Comparison of ENCODE assay signal across 25 mouse cellular contexts in the genomic region with DNA sequence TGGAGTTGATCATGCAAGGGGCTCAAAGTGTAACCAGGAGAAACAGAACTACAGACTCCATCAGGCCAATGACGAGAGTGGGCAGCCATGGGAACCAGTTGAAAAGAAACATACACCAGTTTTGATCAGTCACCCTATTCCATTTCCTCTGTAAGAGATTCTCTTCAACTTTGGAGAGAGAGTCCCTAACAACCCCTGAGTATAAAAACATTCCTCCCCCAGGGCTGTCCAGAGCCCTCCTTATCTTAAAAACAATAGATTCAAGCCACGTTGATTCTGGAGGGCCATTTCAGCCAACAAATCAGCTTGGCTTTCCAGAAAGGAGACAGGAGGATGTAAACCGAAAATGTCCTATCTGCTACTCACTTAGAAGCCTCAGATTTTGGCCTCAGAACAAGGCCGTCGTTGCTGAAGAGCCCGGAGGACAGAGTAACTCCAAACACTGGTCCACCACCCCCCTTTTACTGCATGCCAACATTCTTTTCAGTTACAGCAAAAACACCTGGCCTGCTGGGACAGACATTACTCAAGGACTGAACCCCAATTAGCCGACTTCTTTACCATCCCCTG. TPM values are rescaled to one million over a fixed set of nuclear protein-coding genes. Genes with fewer than 3 reads are reported as not detected.
DNase-seq lines count a peak whose midpoint lies in the region; ATAC-seq and TF ChIP-seq lines count a peak whose summit lies in the region.
"Had no signal": no experiment of that assay in that cellular context is flagged by ENCODE, and none has a peak within 500 bp of the region (broad histone marks: within the 10 kb centered on the region; RNA-seq: fewer than 3 reads in every experiment).

No protein-coding gene starts in this region.

- TF ChIP-seq EP300 in liver, embryonic 14.5 days (IDR thresholded peaks at IDR 0.05; ENCODE audit: low read depth): no peak
- no peak for TF ChIP-seq EP300 in stomach, postnatal 0 days (optimal IDR thresholded peaks at IDR 0.05)

- no peak overlapping the region for H3K9ac ChIP-seq in heart, embryonic 14.5 days (ENCODE audit: low read length)
- H3K9ac ChIP-seq in midbrain, embryonic 11.5 days (ENCODE audit: low read length): no peak overlapping the region
- H3K9ac ChIP-seq in midbrain, postnatal 0 days (replicated peaks; ENCODE audit: low read length, poor library complexity, severe bottlenecking): no peak overlapping the region
- H3K9ac ChIP-seq in liver, embryonic 14.5 days (replicated peaks): no peak overlapping the region
- H3K9ac ChIP-seq in stomach, postnatal 0 days (ENCODE audit: low read length): no peak overlapping the region
- H3K9ac ChIP-seq: forebrain, embryonic 13.5 days; kidney, embryonic 15.5 days; limb, embryonic 12.5 days; midbrain, embryonic 15.5 days; neural tube, embryonic 13.5 days had no signal

- peaks cover 26% of the 10 kb centered on the region for H3K36me3 ChIP-seq in heart, embryonic 14.5 days (ENCODE audit: control insufficient read depth, insufficient read depth, low read length)
- H3K36me3 ChIP-seq in midbrain, embryonic 11.5 days (ENCODE audit: control insufficient read depth, insufficient read depth, low read length): no peaks in the 10 kb centered on the region
- no peaks in the 10 kb centered on the region for H3K36me3 ChIP-seq in midbrain, postnatal 0 days (ENCODE audit: insufficient read depth, low read length)
- no peaks in the 10 kb centered on the region for H3K36me3 ChIP-seq in liver, embryonic 14.5 days (replicated peaks; ENCODE audit: control insufficient read depth, insufficient read depth, low read depth)
- 0 out of 2 replicates have a peak, but pooled peaks cover 2% of the 10 kb centered on the region for H3K36me3 ChIP-seq in stomach, postnatal 0 days (ENCODE audit: control insufficient read depth, insufficient read depth, low read length)
- H3K36me3 ChIP-seq: kidney, embryonic 15.5 days; limb, embryonic 12.5 days; midbrain, embryonic 15.5 days; neural tube, embryonic 13.5 days had no signal

- peak overlapping the region; percentile 52 to 57; a peak in 3 of 4 replicates for H3K27ac ChIP-seq in heart, embryonic 14.5 days (replicated peaks in 1 of 2; ENCODE audit: control insufficient read depth in 1 of 2, insufficient read depth in 1 of 2, low read depth in 2 of 2, low read length in 2 of 2)
- no peak overlapping the region for H3K27ac ChIP-seq in midbrain, embryonic 11.5 days (ENCODE audit: low read depth, low read length)
- H3K27ac ChIP-seq in midbrain, postnatal 0 days (ENCODE audit: low read depth, low read length): no peak overlapping the region
- peak overlapping the region; percentile 85 for H3K27ac ChIP-seq in liver, embryonic 14.5 days
- H3K27ac ChIP-seq in stomach, postnatal 0 days (replicated peaks): no peak overlapping the region
- H3K27ac ChIP-seq: forebrain, embryonic 13.5 days; hindbrain, postnatal 0 days; kidney, embryonic 15.5 days; limb, embryonic 12.5 days; midbrain, embryonic 15.5 days; neural tube, embryonic 13.5 days had no signal

- no peaks in the 10 kb centered on the region for H3K27me3 ChIP-seq in heart, embryonic 14.5 days (ENCODE audit: control insufficient read depth, insufficient read depth, low read length)
- no peaks in the 10 kb centered on the region for H3K27me3 ChIP-seq in midbrain, embryonic 11.5 days (ENCODE audit: control insufficient read depth, insufficient read depth, low read length)
- no peaks in the 10 kb centered on the region for H3K27me3 ChIP-seq in midbrain, postnatal 0 days (ENCODE audit: insufficient read depth, low read length)
- H3K27me3 ChIP-seq in liver, embryonic 14.5 days (ENCODE audit: control insufficient read depth, insufficient read depth, low read length): no peaks in the 10 kb centered on the region
- H3K27me3 ChIP-seq in stomach, postnatal 0 days (ENCODE audit: control insufficient read depth, insufficient read depth, low read length): no peaks in the 10 kb centered on the region
- H3K27me3 ChIP-seq: forebrain, embryonic 13.5 days; midbrain, embryonic 15.5 days; neural tube, embryonic 13.5 days had no signal

- no peak for TF ChIP-seq CTCF in midbrain, postnatal 0 days (IDR thresholded peaks at IDR 0.05)
- TF ChIP-seq CTCF in liver, embryonic 14.5 days (IDR thresholded peaks at IDR 0.05; ENCODE audit: low read depth): no peak
- no peak for TF ChIP-seq CTCF in stomach, postnatal 0 days (IDR thresholded peaks at IDR 0.05; ENCODE audit: low read depth)

- 25% methylated on average over 7 of the region's 7 CpGs for WGBS in heart, embryonic 14.5 days
- WGBS in midbrain, embryonic 11.5 days: 81% methylated on average over 7 of the region's 7 CpGs
- WGBS in midbrain, postnatal 0 days: 83% methylated on average over 7 of the region's 7 CpGs
- WGBS in liver, embryonic 14.5 days (ENCODE audit: insufficient replicate concordance): 38% methylated on average over 7 of the region's 7 CpGs
- WGBS in stomach, postnatal 0 days: 43% methylated on average over 7 of the region's 7 CpGs

- no peak overlapping the region for H3K4me3 ChIP-seq in heart, embryonic 14.5 days (ENCODE audit: control insufficient read depth in 1 of 2, insufficient read depth in 1 of 2, low read depth in 1 of 2, low read length in 2 of 2)
- H3K4me3 ChIP-seq in midbrain, embryonic 11.5 days (ENCODE audit: low read depth, low read length): no peak overlapping the region
- H3K4me3 ChIP-seq in midbrain, postnatal 0 days (ENCODE audit: low read depth, low read length): no peak overlapping the region
- no peak overlapping the region for H3K4me3 ChIP-seq in liver, embryonic 14.5 days (ENCODE audit: insufficient read depth in 1 of 2, low read depth in 2 of 2, low read length in 2 of 2)
- H3K4me3 ChIP-seq in stomach, postnatal 0 days (ENCODE audit: low read depth, low read length): no peak overlapping the region
- H3K4me3 ChIP-seq: forebrain, embryonic 13.5 days; kidney, embryonic 15.5 days; limb, embryonic 12.5 days; midbrain, embryonic 15.5 days; myocyte; neural tube, embryonic 13.5 days had no signal

- H3K9me3 ChIP-seq in heart, embryonic 14.5 days (ENCODE audit: control insufficient read depth, low read length): no peaks in the 10 kb centered on the region
- H3K9me3 ChIP-seq in midbrain, embryonic 11.5 days (ENCODE audit: control insufficient read depth, low read length): no peaks in the 10 kb centered on the region
- H3K9me3 ChIP-seq in midbrain, postnatal 0 days (ENCODE audit: low read length): no peaks in the 10 kb centered on the region
- no peaks in the 10 kb centered on the region for H3K9me3 ChIP-seq in liver, embryonic 14.5 days (ENCODE audit: control insufficient read depth, low read length)
- no peaks in the 10 kb centered on the region for H3K9me3 ChIP-seq in stomach, postnatal 0 days (ENCODE audit: control insufficient read depth, low read length)
- H3K9me3 ChIP-seq: forebrain, embryonic 13.5 days; kidney, embryonic 15.5 days; midbrain, embryonic 15.5 days; neural tube, embryonic 13.5 days had no signal

- H3K4me1 ChIP-seq in heart, embryonic 14.5 days (ENCODE audit: control insufficient read depth in 2 of 2, insufficient read depth in 2 of 2, low read length in 2 of 2): peaks cover 16 to 31% of the 10 kb centered on the region in 2 experiments
- H3K4me1 ChIP-seq in midbrain, embryonic 11.5 days (ENCODE audit: control insufficient read depth, insufficient read depth, low read length): peaks cover 6% of the 10 kb centered on the region; the same call in 1 of the 2 replicates
- H3K4me1 ChIP-seq in midbrain, postnatal 0 days (ENCODE audit: insufficient read depth, low read length): no peaks in the 10 kb centered on the region
- peaks cover 36 to 49% of the 10 kb centered on the region in 2 experiments for H3K4me1 ChIP-seq in liver, embryonic 14.5 days (replicated peaks; ENCODE audit: control insufficient read depth in 2 of 2, insufficient read depth in 2 of 2, low read length in 1 of 2)
- H3K4me1 ChIP-seq in stomach, postnatal 0 days (replicated peaks; ENCODE audit: control insufficient read depth, insufficient read depth): no peaks in the 10 kb centered on the region
- H3K4me1 ChIP-seq: forebrain, embryonic 13.5 days had no signal

- H3K4me2 ChIP-seq in heart, embryonic 14.5 days (ENCODE audit: low read length): no peak overlapping the region
- H3K4me2 ChIP-seq in midbrain, embryonic 11.5 days: no peak overlapping the region
- H3K4me2 ChIP-seq in midbrain, postnatal 0 days (ENCODE audit: low read depth, low read length, poor library complexity, severe bottlenecking): no peak overlapping the region
- H3K4me2 ChIP-seq in liver, embryonic 14.5 days (ENCODE audit: low read depth): 0 out of 2 replicates have a peak overlapping the region, but pooled peaks have one; percentile 38
- no peak overlapping the region for H3K4me2 ChIP-seq in stomach, postnatal 0 days (replicated peaks; ENCODE audit: low read depth)
- H3K4me2 ChIP-seq: forebrain, embryonic 13.5 days; kidney, embryonic 15.5 days; limb, embryonic 12.5 days; midbrain, embryonic 15.5 days; neural tube, embryonic 13.5 days had no signal

- no peak for ATAC-seq in heart, embryonic 14.5 days (ENCODE audit: insufficient number of reproducible peaks, insufficient read depth, low FRiP score, low read depth)
- ATAC-seq in midbrain, embryonic 11.5 days (ENCODE audit: low FRiP score): no peak
- ATAC-seq in midbrain, postnatal 0 days (ENCODE audit: low FRiP score): no peak
- ATAC-seq in liver, embryonic 14.5 days (ENCODE audit: insufficient read depth): no peak
- no peak for ATAC-seq in stomach, postnatal 0 days (ENCODE audit: low FRiP score, low TSS enrichment)
- ATAC-seq: activated CD4-positive, CD25-positive, alpha-beta regulatory T cell, adult 4 months; forebrain, embryonic 13.5 days; hindbrain, postnatal 0 days; midbrain, embryonic 15.5 days had no signal

- no peak for DNase-seq in heart, adult 9 months (ENCODE audit: low spot score in 2 of 2)
- peak; percentile 59 for DNase-seq in midbrain, embryonic 11.5 days (ENCODE audit: low spot score, missing footprints)
- DNase-seq in midbrain, postnatal 0 days (ENCODE audit: low spot score): no peak
- no peak for DNase-seq in liver, embryonic 14.5 days (ENCODE audit: low read depth in 3 of 3, low spot score in 3 of 3)
- peak; percentile 13 for DNase-seq in stomach, postnatal 0 days (ENCODE audit: low spot score)
- DNase-seq in adrenal gland, postnatal 25 days: no peak
- DNase-seq in cerebellum, postnatal 10 days: no peak
- DNase-seq: cerebellum, adult 2 months; kidney, adult 11 months; kidney, postnatal 36 days; layer of hippocampus, postnatal 36 days; lung, adult 2 months; lung, postnatal 36 days; retina, postnatal 1 day; right cerebral cortex, postnatal 4 days had no signal

RNA-seq across cellular contexts. Expression of gene Myl9, which starts 8.9 kb away (rescaled TPM):
- 2,013 and 2,167 TPM in 2 replicates for polyA plus RNA-seq in heart, embryonic 14.5 days (2014; fragmentation: Nextera tagmentation; extraction: Ambion mirVana)
- polyA plus RNA-seq in midbrain, embryonic 11.5 days (2014; fragmentation: Nextera tagmentation; extraction: Ambion mirVana): 112 and 118 TPM in 2 replicates
- 27.4 and 30.7 TPM in 2 replicates for total RNA-seq in midbrain, postnatal 0 days (2014; rRNA removed)
- 33.8 and 38.4 TPM in 2 replicates for polyA plus RNA-seq in midbrain, postnatal 0 days (2015; fragmentation: Nextera tagmentation; extraction: Ambion mirVana)
- 25.2 and 27.2 TPM in 2 replicates for polyA plus RNA-seq in liver, embryonic 14.5 days (2012; rRNA removed)
- 44.4 and 51.3 TPM in 2 replicates for polyA plus RNA-seq in liver, embryonic 14.5 days (2014; fragmentation: Nextera tagmentation; extraction: Ambion mirVana)
- 2,268 and 2,333 TPM in 2 replicates for polyA plus RNA-seq in stomach, postnatal 0 days (2015; fragmentation: Nextera tagmentation; extraction: Ambion mirVana)
- total RNA-seq in adrenal gland, postnatal 25 days (2021): 42.3 and 50.9 TPM in 2 replicates
- total RNA-seq: megakaryocyte-erythroid progenitor cell, adult 5-6 weeks had no signal
- polyA plus RNA-seq: activated CD4-positive, CD25-positive, alpha-beta regulatory T cell, adult 4 months had no signal

RNA-seq across cellular contexts. Expression of gene Tgif2, which starts 55.7 kb away (rescaled TPM):
- polyA plus RNA-seq in heart, embryonic 14.5 days (2014; fragmentation: Nextera tagmentation; extraction: Ambion mirVana): 34.0 and 36.2 TPM in 2 replicates
- 81.2 and 88.6 TPM in 2 replicates for polyA plus RNA-seq in midbrain, embryonic 11.5 days (2014; fragmentation: Nextera tagmentation; extraction: Ambion mirVana)
- total RNA-seq in midbrain, postnatal 0 days (2014; rRNA removed): 8.6 and 10.8 TPM in 2 replicates
- 6.9 and 8.2 TPM in 2 replicates for polyA plus RNA-seq in midbrain, postnatal 0 days (2015; fragmentation: Nextera tagmentation; extraction: Ambion mirVana)
- 3.8 and 4.9 TPM in 2 replicates for polyA plus RNA-seq in liver, embryonic 14.5 days (2012; rRNA removed)
- 4.9 and 5.1 TPM in 2 replicates for polyA plus RNA-seq in liver, embryonic 14.5 days (2014; fragmentation: Nextera tagmentation; extraction: Ambion mirVana)
- polyA plus RNA-seq in stomach, postnatal 0 days (2015; fragmentation: Nextera tagmentation; extraction: Ambion mirVana): 11.9 and 13.3 TPM in 2 replicates
- 5.5 and 5.8 TPM in 2 replicates for total RNA-seq in adrenal gland, postnatal 25 days (2021)

Comparison
In these comparisons a context has a peak if more than half of its experiments do, and no peak if none do; other contexts are left out.
1. DNase-seq: peak in midbrain, embryonic 11.5 days (single experiment) and stomach, postnatal 0 days (single experiment); none in heart, adult 9 months (0 of 2), midbrain, postnatal 0 days (single experiment), liver, embryonic 14.5 days (0 of 3), adrenal gland, postnatal 25 days (single experiment) and cerebellum, postnatal 10 days (0 of 2).
2. H3K27ac ChIP-seq: peak in heart, embryonic 14.5 days (2 of 2) and liver, embryonic 14.5 days (single experiment); none in midbrain, embryonic 11.5 days (single experiment), midbrain, postnatal 0 days (single experiment) and stomach, postnatal 0 days (single experiment).
3. RNA of gene Myl9, which starts 8.9 kb away (polyA plus RNA-seq): 2,268 to 2,333 TPM in stomach, postnatal 0 days and 2,013 to 2,167 TPM in heart, embryonic 14.5 days; 112 to 118 TPM in midbrain, embryonic 11.5 days, 25.2 to 51.3 TPM in liver, embryonic 14.5 days and 33.8 to 38.4 TPM in midbrain, postnatal 0 days; every median in the first group is over 10 times any median in the second.